In genomic region chr3:65689705-65690104, GRCm38 (mm10) we compare ENCODE assay signal across 20 mouse cellular contexts.
"Had no signal": no experiment of that assay in that cellular context is flagged by ENCODE, and none has a peak within 500 bp of the region (broad histone marks: within the 10 kb centered on the region; RNA-seq: fewer than 3 reads in every experiment).

No protein-coding gene starts in this region.

- H3K4me3 ChIP-seq: liver, embryonic 12.5 days; midbrain, embryonic 10.5 days; myocyte; neural tube, embryonic 13.5 days; neural tube, embryonic 15.5 days had no signal

- H3K27ac ChIP-seq: liver, embryonic 12.5 days; liver, embryonic 14.5 days; midbrain, embryonic 10.5 days; neural tube, embryonic 13.5 days; neural tube, embryonic 15.5 days had no signal

- ATAC-seq: liver, embryonic 12.5 days; midbrain, embryonic 16.5 days had no signal

- H3K9ac ChIP-seq: liver, embryonic 12.5 days; liver, embryonic 14.5 days; lung, embryonic 14.5 days; neural tube, embryonic 13.5 days; neural tube, embryonic 15.5 days had no signal

- H3K36me3 ChIP-seq: liver, embryonic 12.5 days; midbrain, embryonic 10.5 days; neural tube, embryonic 13.5 days; neural tube, embryonic 15.5 days had no signal

- DNase-seq: lung, adult 18-20 months; lung, embryonic 14.5 days; lung, postnatal 14 days; lung, postnatal 4 days; midbrain, embryonic 14.5 days; retina, postnatal 1 day; right cerebral cortex, adult 18-20 months; right cerebral cortex, postnatal 25 days; right cerebral cortex, postnatal 4 days; spleen, adult 18-20 months; thymus, adult 18-20 months; thymus, postnatal 14 days; thymus, postnatal 36 days had no signal

- H3K4me1 ChIP-seq: liver, embryonic 12.5 days; midbrain, embryonic 10.5 days; neural tube, embryonic 13.5 days; neural tube, embryonic 15.5 days had no signal

- H3K9me3 ChIP-seq: liver, embryonic 12.5 days; midbrain, embryonic 10.5 days; neural tube, embryonic 13.5 days; neural tube, embryonic 15.5 days had no signal

- H3K27me3 ChIP-seq: liver, embryonic 12.5 days; neural tube, embryonic 13.5 days; neural tube, embryonic 15.5 days had no signal

- H3K4me2 ChIP-seq: liver, embryonic 12.5 days; lung, embryonic 14.5 days; neural tube, embryonic 13.5 days; neural tube, embryonic 15.5 days had no signal
